Mouse (Mus musculus) ES-E14 (cell line): ENCODE results near the gene Abca13. TPM values are rescaled to one million over a fixed set of nuclear protein-coding genes. Genes with fewer than 3 reads are reported as not detected.
A peak's percentile ranks its signal among the peaks of the same experiment; 100 is the strongest.

Source experiments
- DNase-seq: peaks from one replicate; pipeline ENCODE4 v3.0.0-alpha.2; 2013; ENCODE audit warnings: low read depth, low spot score
- H3K27ac ChIP-seq: 2 replicates; pipeline ENCODE4 v1.5.1; 2012; ENCODE audit warnings: low read depth, mild to moderate bottlenecking, low read length, moderate library complexity, mixed read lengths; ENCODE audit not compliant: poor library complexity, insufficient read depth, severe bottlenecking
- H3K36me3 ChIP-seq: 2 replicates; pipeline ENCODE4 v1.6.1; 2012; ENCODE audit warnings: mild to moderate bottlenecking, low read length, moderate library complexity, mixed read lengths; ENCODE audit not compliant: control insufficient read depth, poor library complexity, insufficient read depth, severe bottlenecking
- H3K4me1 ChIP-seq, 2 experiments: fragments of 150-350 bp in 1 of 2; sonication (generic) in 1 of 2; 2 replicates each; pipeline ENCODE4 v1.6.1; 2012; ENCODE audit warnings: low read length in 2 of 2, mild to moderate bottlenecking in 1 of 2, mixed read lengths in 1 of 2; ENCODE audit not compliant: control insufficient read depth in 2 of 2, insufficient read depth in 2 of 2, poor library complexity in 1 of 2
- H3K4me3 ChIP-seq, 2 experiments: fragments of 150-350 bp in 1 of 2; sonication (generic) in 1 of 2; 2 replicates each; pipeline ENCODE4 v1.5.1; 2012; ENCODE audit warnings: low read length in 2 of 2, low read depth in 1 of 2, mild to moderate bottlenecking in 1 of 2, mixed read lengths in 1 of 2; ENCODE audit not compliant: insufficient read depth in 1 of 2, poor library complexity in 1 of 2, severe bottlenecking in 1 of 2
- H3K9ac ChIP-seq: 2 replicates; pipeline ENCODE4 v1.6.1; 2012; ENCODE audit warnings: low read depth, mild to moderate bottlenecking, low read length, mixed read lengths; ENCODE audit not compliant: poor library complexity, insufficient read depth, severe bottlenecking
- H3K9me3 ChIP-seq: fragments of 150-350 bp; sonication (generic); 2 replicates; pipeline ENCODE4 v1.6.1; 2012; ENCODE audit warnings: low read depth, mild to moderate bottlenecking, low read length; ENCODE audit not compliant: control insufficient read depth, insufficient read depth
- CHD2 ChIP-seq: IDR thresholded peaks from 2 replicates; pipeline ENCODE4 v1.6.1; 2014; ENCODE audit warnings: mild to moderate bottlenecking, low read depth, low read length, inconsistent platforms
- HCFC1 ChIP-seq: IDR thresholded peaks from 2 replicates; pipeline ENCODE4 v1.6.1; 2012; ENCODE audit warnings: low read length, inconsistent platforms, borderline replicate concordance; ENCODE audit not compliant: insufficient read depth
- MAFK ChIP-seq: IDR thresholded peaks from 2 replicates; pipeline ENCODE4 v1.6.1; 2014; ENCODE audit warnings: mild to moderate bottlenecking, low read depth, low read length, inconsistent platforms; ENCODE audit not compliant: insufficient read depth
- ZC3H11A ChIP-seq: IDR thresholded peaks from 2 replicates; pipeline ENCODE4 v1.6.1; 2012; ENCODE audit warnings: low read depth, mild to moderate bottlenecking, inconsistent platforms, low read length, borderline replicate concordance
- ZNF384 ChIP-seq: IDR thresholded peaks from 2 replicates; pipeline ENCODE4 v1.6.1; 2012; ENCODE audit warnings: low read depth, low read length, inconsistent platforms
- in situ Hi-C, 2 experiments: fragments of 600-800 bp; cut with MboI; formaldehyde crosslinking; loops; one replicate each; pipeline ENCODE4 v1.15.1; 2025; ENCODE audit warnings: low sequenced_read_pairs in 2 of 2, inconsistent platforms in 1 of 2; ENCODE audit not compliant: unreplicated experiment in 2 of 2
- total RNA-seq: library from RNA; depleted of rRNA; stranded (reverse); fragments of 300-350 nt; gene quantifications from 2 replicates; pipeline ENCODE4 v1.2.3, GENCODE M21; 2012

Abca13 gene
- total RNA-seq, 1 experiment = 0.62 TPM

DNA sequence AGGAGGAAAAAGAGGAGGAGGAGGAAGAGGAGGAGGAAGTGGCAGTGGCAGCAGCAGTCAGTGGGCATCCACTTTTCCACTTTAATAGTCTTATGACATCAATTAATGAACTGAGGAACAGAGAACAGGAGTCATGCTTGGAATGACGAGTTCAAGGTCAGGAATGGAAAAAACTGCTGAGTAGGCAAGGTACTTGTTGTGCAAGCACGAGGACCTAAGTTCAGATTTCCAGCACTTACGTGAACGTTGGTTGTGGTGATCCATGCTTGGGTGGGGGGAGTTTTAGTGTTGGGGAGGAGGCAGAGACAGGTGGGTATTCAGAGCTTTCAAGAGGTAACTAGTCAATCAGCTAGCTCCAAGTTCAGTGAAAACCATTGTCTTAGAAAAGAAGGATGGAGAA is 113.7 kb downstream of the Abca13 start:
- Histone ChIP-seq H3K9me3 (no peaks in the 10 kb centered on the region), H3K9ac (no peak overlapping the region), H3K27ac (no peak overlapping the region), H3K36me3 (no peaks in the 10 kb centered on the region), H3K4me3 (no peak overlapping the region), H3K4me1 (no peaks in the 10 kb centered on the region)
- in situ Hi-C loops = no loop called here
- DNase-seq = no peak
- no peak for TF ChIP-seq CHD2
- no peak for TF ChIP-seq HCFC1
- no peak for TF ChIP-seq ZC3H11A
- TF ChIP-seq MAFK = peak; percentile 65; the same call in 1 of the 2 replicates
- TF ChIP-seq ZNF384 = no peak

DNA sequence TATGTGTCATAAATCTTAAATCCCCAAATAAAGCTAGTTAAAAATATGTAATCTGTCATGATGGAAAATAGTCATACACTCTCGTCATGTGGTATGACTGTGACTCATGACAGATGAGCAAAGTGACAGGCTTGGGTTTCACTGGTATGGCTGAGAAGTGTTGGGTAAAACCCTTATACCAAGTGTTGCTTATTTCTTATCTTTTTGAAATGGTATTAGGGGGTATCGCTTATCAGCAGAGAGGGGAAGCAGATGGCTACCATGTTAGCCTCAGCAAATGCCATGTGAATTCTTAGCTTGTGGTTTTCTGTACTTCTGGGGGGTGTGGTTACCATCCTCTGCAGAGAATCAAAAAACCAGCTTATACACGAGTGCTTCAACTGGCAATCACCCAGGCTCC is 124.8 kb downstream of the Abca13 start:
- in situ Hi-C loops = no loop called here
- DNase-seq = no peak
- Histone ChIP-seq H3K36me3 (no peaks in the 10 kb centered on the region), H3K9ac (no peak overlapping the region), H3K4me1 (no peaks in the 10 kb centered on the region; a peak in 1 of 4 replicates), H3K4me3 (no peak overlapping the region), H3K27ac (no peak overlapping the region), H3K9me3 (no peaks in the 10 kb centered on the region)
- no peak for TF ChIP-seq ZC3H11A
- TF ChIP-seq MAFK = no peak
- TF ChIP-seq CHD2 = no peak
- TF ChIP-seq HCFC1 = no peak
- TF ChIP-seq ZNF384 = no peak

DNA sequence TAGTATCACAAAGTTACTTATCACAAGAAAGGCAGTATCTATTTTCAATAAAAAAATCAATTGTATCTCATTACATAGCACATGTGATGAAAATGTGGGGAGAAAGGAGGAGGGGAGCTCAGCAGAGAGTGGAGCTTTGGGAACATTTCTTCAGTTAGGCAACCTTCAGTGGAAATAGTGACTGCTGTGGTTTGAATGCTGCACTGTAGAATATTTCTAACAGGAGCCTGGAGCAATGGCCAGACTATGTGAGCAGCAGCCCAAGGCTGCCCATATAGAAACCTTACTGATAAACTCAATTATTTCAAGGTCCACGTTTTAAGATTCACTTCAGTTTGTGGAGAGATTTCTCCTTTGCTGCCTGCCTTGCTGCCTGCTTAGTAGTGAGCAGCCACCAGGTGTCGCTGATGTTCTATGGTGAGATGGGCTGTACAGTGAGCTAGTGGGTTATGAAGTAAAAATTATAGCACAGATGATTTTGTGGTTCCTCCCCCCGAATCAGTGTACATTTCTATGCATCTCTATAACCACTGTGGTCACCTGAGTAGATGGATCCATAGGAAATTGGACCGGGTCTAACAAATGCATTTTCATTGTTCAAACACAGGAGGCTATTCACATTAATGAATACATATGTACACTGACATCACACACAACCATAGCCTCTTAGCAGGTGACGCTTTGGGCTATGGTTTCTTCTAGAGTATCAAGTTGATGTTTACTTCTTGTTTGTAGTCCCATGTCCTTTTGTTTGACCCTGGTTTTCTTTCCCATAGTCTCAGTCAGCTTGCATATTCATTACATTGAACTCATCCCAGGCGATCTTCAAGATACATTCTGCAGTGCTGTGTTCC is 125.6 kb downstream of the Abca13 start:
- Histone ChIP-seq H3K4me1 (no peaks in the 10 kb centered on the region; a peak in 1 of 4 replicates), H3K9ac (no peak overlapping the region), H3K27ac (no peak overlapping the region), H3K9me3 (no peaks in the 10 kb centered on the region), H3K4me3 (no peak overlapping the region), H3K36me3 (no peaks in the 10 kb centered on the region)
- in situ Hi-C loops = no loop called here
- TF ChIP-seq ZNF384 = no peak
- TF ChIP-seq HCFC1 = no peak
- TF ChIP-seq ZC3H11A = peak; percentile 96
- TF ChIP-seq MAFK = no peak
- peak; percentile 31 for DNase-seq

DNA sequence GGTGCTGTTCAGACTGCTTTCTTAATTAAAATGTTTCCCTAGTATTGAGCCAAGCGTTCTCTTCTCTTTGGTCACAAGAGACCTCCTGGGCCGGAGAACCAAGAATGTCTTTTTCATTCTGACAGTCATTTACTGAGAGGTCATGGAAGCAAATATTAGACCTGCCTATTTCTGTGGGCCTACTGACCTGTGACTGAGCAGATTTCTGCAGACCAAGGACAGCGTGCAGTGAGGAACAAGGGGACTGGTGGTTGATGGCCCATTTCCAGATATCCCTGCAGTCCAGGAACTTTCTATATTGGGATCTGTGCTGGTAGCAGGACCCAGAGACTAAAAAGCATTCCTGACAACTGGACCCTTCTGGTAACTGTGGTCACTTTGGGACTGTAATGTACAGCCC is 146.4 kb downstream of the Abca13 start:
- Histone ChIP-seq H3K4me1 (no peaks in the 10 kb centered on the region), H3K9ac (no peak overlapping the region), H3K9me3 (no peaks in the 10 kb centered on the region), H3K27ac (no peak overlapping the region), H3K36me3 (no peaks in the 10 kb centered on the region), H3K4me3 (no peak overlapping the region)
- in situ Hi-C loops = no loop called here
- no peak for TF ChIP-seq CHD2
- TF ChIP-seq MAFK = no peak
- no peak for TF ChIP-seq ZC3H11A
- TF ChIP-seq ZNF384 = no peak
- no peak for TF ChIP-seq HCFC1
- DNase-seq = no peak

DNA sequence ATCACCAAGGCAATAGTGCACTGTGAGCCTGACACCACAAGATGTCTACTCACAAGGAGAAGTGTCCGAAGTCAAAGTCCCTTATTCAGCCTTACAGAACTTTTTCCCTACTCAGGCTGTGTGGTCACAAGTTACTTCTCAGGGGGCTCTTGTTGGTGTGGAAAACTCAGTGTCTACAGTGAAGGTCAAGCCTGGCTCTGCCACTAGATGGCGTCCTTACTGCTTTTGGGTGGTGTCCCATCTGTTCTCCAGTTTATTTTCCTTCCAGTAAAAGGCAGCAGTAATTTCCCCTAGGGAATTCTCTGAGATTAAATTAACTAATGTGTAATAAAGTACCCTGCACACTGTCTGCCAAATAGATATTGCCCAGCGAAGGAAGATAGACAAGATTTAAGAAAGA is 156.0 kb downstream of the Abca13 start:
- no peak overlapping the region for H3K9ac ChIP-seq
- TF ChIP-seq ZNF384 (no peak), ZC3H11A (peak; percentile 68; the same call in 1 of the 2 replicates)
- no peak overlapping the region for H3K27ac ChIP-seq
- no peaks in the 10 kb centered on the region for H3K36me3 ChIP-seq
- no peaks in the 10 kb centered on the region for H3K9me3 ChIP-seq
- H3K4me3 ChIP-seq = no peak overlapping the region
- peak; percentile 43 for DNase-seq
- H3K4me1 ChIP-seq = no peaks in the 10 kb centered on the region
- in situ Hi-C loops = no loop called here
